Mouse (Mus musculus) MEL (cell line): ENCODE measurements around the gene Gabra3. TPM values are rescaled to one million over a fixed set of nuclear protein-coding genes. Genes with fewer than 3 reads are reported as not detected.
A peak's percentile ranks its signal among the peaks of the same experiment; 100 is the strongest.

Experiments used
- DNase-seq: peaks from one replicate; pipeline ENCODE4 v3.0.0; 2011; ENCODE audit warnings: low read depth, low spot score
- H3K27ac ChIP-seq: 2 replicates; pipeline ENCODE4 v1.5.1; 2012; ENCODE audit warnings: low read depth, mild to moderate bottlenecking, control low read depth, low read length, moderate library complexity; ENCODE audit not compliant: control insufficient read depth
- H3K27me3 ChIP-seq, 2 experiments: fragments of 150-350 bp in 1 of 2; sonication (generic) in 1 of 2; 2 replicates each; pipeline ENCODE4 v1.6.1; 2012; ENCODE audit warnings: low read length in 2 of 2, mild to moderate bottlenecking in 2 of 2, improper control_type of control experiment in 1 of 2, moderate library complexity in 1 of 2; ENCODE audit not compliant: insufficient read depth in 2 of 2, control insufficient read depth in 1 of 2
- H3K36me3 ChIP-seq, 2 experiments: 2 replicates each; pipeline ENCODE4 v1.6.1; 2012 to 2014; ENCODE audit warnings: low read length in 2 of 2, improper control_type of control experiment in 1 of 2, inconsistent platforms in 1 of 2, mild to moderate bottlenecking in 1 of 2; ENCODE audit not compliant: insufficient read depth in 2 of 2, control insufficient read depth in 1 of 2
- H3K4me1 ChIP-seq, 2 experiments: fragments of 150-350 bp in 1 of 2; sonication (generic) in 1 of 2; 2 replicates each; pipeline ENCODE4 v1.6.1; 2012; ENCODE audit warnings: low read length in 2 of 2, improper control_type of control experiment in 1 of 2, mild to moderate bottlenecking in 1 of 2; ENCODE audit not compliant: insufficient read depth in 2 of 2, control insufficient read depth in 1 of 2
- H3K4me3 ChIP-seq, 2 experiments: fragments of 150-350 bp in 1 of 2; sonication (generic) in 1 of 2; 2 replicates each; pipeline ENCODE4 v1.5.1; 2012; ENCODE audit warnings: low read depth in 2 of 2, low read length in 2 of 2, mild to moderate bottlenecking in 2 of 2, moderate library complexity in 2 of 2, control low read depth in 1 of 2, improper control_type of control experiment in 1 of 2; ENCODE audit not compliant: control insufficient read depth in 1 of 2, insufficient read depth in 1 of 2
- H3K79me2 ChIP-seq: 2 replicates; pipeline ENCODE4 v1.6.1; 2012; ENCODE audit warnings: mild to moderate bottlenecking, low read length, moderate library complexity; ENCODE audit not compliant: control insufficient read depth, poor library complexity, insufficient read depth
- H3K9ac ChIP-seq: 2 replicates; pipeline ENCODE4 v1.6.1; 2012; ENCODE audit warnings: low read depth, mild to moderate bottlenecking, control low read depth, low read length, moderate library complexity; ENCODE audit not compliant: control insufficient read depth, poor library complexity, severe bottlenecking
- H3K9me3 ChIP-seq: fragments of 150-350 bp; sonication (generic); replicated peaks from 2 replicates; pipeline ENCODE4 v1.6.1; 2012; ENCODE audit warnings: mild to moderate bottlenecking, low read length, improper control_type of control experiment, moderate library complexity; ENCODE audit not compliant: insufficient read depth
- BHLHE40 ChIP-seq: IDR thresholded peaks from 2 replicates; pipeline ENCODE4 v1.6.1; 2012; ENCODE audit warnings: low read depth, mild to moderate bottlenecking, inconsistent platforms, low read length, improper control_type of control experiment, borderline replicate concordance
- CHD2 ChIP-seq: IDR thresholded peaks from 2 replicates; pipeline ENCODE4 v1.6.1; 2011; ENCODE audit warnings: low read length, improper control_type of control experiment
- CTCF ChIP-seq, 3 experiments: IDR thresholded peaks in 2 of 3; conservative IDR thresholded peaks in 1 of 3; 2 replicates each; pipeline ENCODE4 v1.5.1; 2011 to 2012; ENCODE audit warnings: low read length in 3 of 3, low read depth in 2 of 3, mild to moderate bottlenecking in 2 of 3, improper control_type of control experiment in 1 of 3, inconsistent platforms in 1 of 3, mixed read lengths in 1 of 3, moderate library complexity in 1 of 3; ENCODE audit not compliant: control insufficient read depth in 1 of 3, insufficient read depth in 1 of 3, poor library complexity in 1 of 3, severe bottlenecking in 1 of 3
- ELF1 ChIP-seq: IDR thresholded peaks from 2 replicates; pipeline ENCODE4 v1.6.1; 2014; ENCODE audit warnings: low read depth, mild to moderate bottlenecking, inconsistent platforms, low read length, improper control_type of control experiment, moderate library complexity
- ETS1 ChIP-seq: IDR thresholded peaks from 2 replicates; pipeline ENCODE4 v1.6.1; 2012; ENCODE audit warnings: low read depth, mild to moderate bottlenecking, inconsistent platforms, low read length, improper control_type of control experiment, moderate library complexity
- GABPA ChIP-seq: IDR thresholded peaks from 2 replicates; pipeline ENCODE4 v1.6.1; 2012; ENCODE audit warnings: low read depth, mild to moderate bottlenecking, inconsistent platforms, low read length, improper control_type of control experiment, moderate library complexity
- JUND ChIP-seq: IDR thresholded peaks from 2 replicates; pipeline ENCODE4 v1.6.1; 2011; ENCODE audit warnings: low read depth, mild to moderate bottlenecking, improper control_type of control experiment, low read length
- KAT2A ChIP-seq: conservative IDR thresholded peaks from 2 replicates; pipeline ENCODE4 v1.6.1; 2012; ENCODE audit warnings: low read depth, low read length, improper control_type of control experiment, inconsistent platforms
- MAFK ChIP-seq: IDR thresholded peaks from 2 replicates; pipeline ENCODE4 v1.6.1; 2011; ENCODE audit warnings: low read depth, mild to moderate bottlenecking, low read length, improper control_type of control experiment, borderline replicate concordance
- MAX ChIP-seq: IDR thresholded peaks from 2 replicates; pipeline ENCODE4 v1.6.1; 2011; ENCODE audit warnings: low read length, improper control_type of control experiment
- MAZ ChIP-seq: IDR thresholded peaks from 2 replicates; pipeline ENCODE4 v1.6.1; 2012; ENCODE audit warnings: low read depth, mild to moderate bottlenecking, inconsistent platforms, low read length, improper control_type of control experiment
- NELFE ChIP-seq: IDR thresholded peaks from 2 replicates; pipeline ENCODE4 v1.6.1; 2011; ENCODE audit warnings: low read depth, low read length, improper control_type of control experiment
- POLR2AphosphoS5 ChIP-seq: IDR thresholded peaks from 2 replicates; pipeline ENCODE4 v1.6.1; 2012; ENCODE audit warnings: low read depth, borderline replicate concordance, mild to moderate bottlenecking, inconsistent platforms, low read length, moderate library complexity, mixed read lengths
- SMC3 ChIP-seq: IDR thresholded peaks from 2 replicates; pipeline ENCODE4 v1.6.1; 2011; ENCODE audit warnings: low read depth, low read length, improper control_type of control experiment
- TAL1 ChIP-seq: IDR thresholded peaks from 2 replicates; pipeline ENCODE4 v1.6.1; 2012; ENCODE audit warnings: mild to moderate bottlenecking, inconsistent platforms, low read length, moderate library complexity, mixed read lengths
- UBTF ChIP-seq: IDR thresholded peaks from 2 replicates; pipeline ENCODE4 v1.6.1; 2012; ENCODE audit warnings: low read depth, mild to moderate bottlenecking, inconsistent platforms, low read length, improper control_type of control experiment, moderate library complexity, borderline replicate concordance; ENCODE audit not compliant: insufficient read depth
- USF1 ChIP-seq: IDR thresholded peaks from 2 replicates; pipeline ENCODE4 v1.6.1; 2014; ENCODE audit warnings: low read depth, mild to moderate bottlenecking, inconsistent platforms, low read length, improper control_type of control experiment, moderate library complexity
- ZC3H11A ChIP-seq: IDR thresholded peaks from 2 replicates; pipeline ENCODE4 v1.6.1; 2012; ENCODE audit warnings: low read depth, mild to moderate bottlenecking, inconsistent platforms, low read length, improper control_type of control experiment
- ZNF384 ChIP-seq: IDR thresholded peaks from 2 replicates; pipeline ENCODE4 v1.6.1; 2012; ENCODE audit warnings: low read depth, mild to moderate bottlenecking, inconsistent platforms, low read length, improper control_type of control experiment
- polyA plus RNA-seq, 2 experiments: library from polyadenylated mRNA; stranded (reverse) in 1 of 2; unstranded in 1 of 2; fragments of >175 nt in 1 of 2; fragments of >200 nt in 1 of 2; gene quantifications; 2 replicates each; pipeline versions ENCODE4 v1.2.1 to v1.2.4; 2012; ENCODE audit warnings: low replicate concordance in 2 of 2, low read depth in 1 of 2; ENCODE audit not compliant: insufficient read length in 2 of 2, insufficient read depth in 1 of 2, missing spikeins in 1 of 2
- total RNA-seq: library from RNA; depleted of rRNA; stranded (reverse); fragments of 300-350 nt; gene quantifications from 2 replicates; pipeline ENCODE4 v1.2.3, GENCODE M21; 2012

Gabra3 gene
- total and polyA plus RNA-seq, 3 experiments, result not detected

- no peaks in the 10 kb centered on the region for H3K36me3 ChIP-seq
- no peaks in the 10 kb centered on the region for H3K9me3 ChIP-seq
- H3K79me2 ChIP-seq, result no peaks in the 10 kb centered on the region
- DNase-seq, result no peak
- no peaks in the 10 kb centered on the region for H3K27me3 ChIP-seq
- no peak overlapping the region for H3K4me3 ChIP-seq
- TF ChIP-seq KAT2A (no peak), GABPA (no peak), BHLHE40 (no peak), CHD2 (no peak), USF1 (no peak), TAL1 (no peak), ETS1 (no peak), UBTF (no peak), ZC3H11A (no peak), ELF1 (no peak), MAZ (no peak)
- no peaks in the 10 kb centered on the region for H3K4me1 ChIP-seq
- H3K9ac ChIP-seq, result no peak overlapping the region
- H3K27ac ChIP-seq, result no peak overlapping the region
Measured at GRCm38 (mm10) chrX:72655381-72655780, 1.3 kb downstream of the Gabra3 start.

- H3K4me1 ChIP-seq, result no peaks in the 10 kb centered on the region
- H3K9me3 ChIP-seq, result no peaks in the 10 kb centered on the region
- no peak overlapping the region for H3K27ac ChIP-seq
- no peaks in the 10 kb centered on the region for H3K27me3 ChIP-seq
- no peaks in the 10 kb centered on the region for H3K36me3 ChIP-seq
- no peak for TF ChIP-seq TAL1
- peak; percentile 31; the same call in 1 of the 2 replicates for TF ChIP-seq USF1
- TF ChIP-seq BHLHE40, result peak; percentile 14; the same call in 1 of the 2 replicates
- TF ChIP-seq, all 39 proteins: peak for 2
- peak; percentile 1 for DNase-seq
- Histone ChIP-seq H3K79me2 (no peaks in the 10 kb centered on the region), H3K9ac (no peak overlapping the region), H3K4me3 (no peak overlapping the region)
Measured at GRCm38 (mm10) chrX:72650688-72651087, 6.0 kb downstream of the Gabra3 start.

GRCm38 (mm10) chrX:72644691-72645090 is 12.0 kb downstream of the Gabra3 start:
- no peak overlapping the region for H3K4me3 ChIP-seq
- H3K27me3 ChIP-seq, result no peaks in the 10 kb centered on the region
- DNase-seq, result peak; percentile 1

More at GRCm38 (mm10) chrX:72644691-72645090, 12.0 kb downstream of the Gabra3 start:
- TF ChIP-seq BHLHE40 (no peak), SMC3 (no peak), ZNF384 (no peak), CHD2 (no peak), MAFK (no peak), GABPA (no peak), JUND (no peak), NELFE (no peak), CTCF (IDR thresholded peaks at IDR 0.05 in 2 of 3, conservative IDR thresholded peaks at IDR 0.05 in 1 of 3; ENCODE audit: control insufficient read depth in 1 of 3, insufficient read depth in 1 of 3, low read depth in 2 of 3, low read length in 3 of 3, poor library complexity in 1 of 3, severe bottlenecking in 1 of 3) (no peak), UBTF (no peak), MAX (no peak), POLR2AphosphoS5 (no peak), KAT2A (no peak), ELF1 (no peak)
- H3K9ac ChIP-seq, result no peak overlapping the region
- no peaks in the 10 kb centered on the region for H3K79me2 ChIP-seq
- H3K36me3 ChIP-seq, result no peaks in the 10 kb centered on the region
- no peak overlapping the region for H3K27ac ChIP-seq
- H3K9me3 ChIP-seq, result no peaks in the 10 kb centered on the region
- no peaks in the 10 kb centered on the region for H3K4me1 ChIP-seq
